Mouse (Mus musculus) liver, postnatal 0 days (tissue): ENCODE measurements around the gene Sel1l3.

Experiments used
- CTCF ChIP-seq: sonication (generic); IDR thresholded peaks from 2 replicates; pipeline ENCODE4 v1.5.1; 2016; ENCODE audit warnings: antibody characterized with exemption, low read depth
- EP300 ChIP-seq: IDR thresholded peaks from 2 replicates; pipeline ENCODE4 v1.6.1; 2016; ENCODE audit warnings: antibody characterized with exemption, low read depth, mild to moderate bottlenecking

DNA sequence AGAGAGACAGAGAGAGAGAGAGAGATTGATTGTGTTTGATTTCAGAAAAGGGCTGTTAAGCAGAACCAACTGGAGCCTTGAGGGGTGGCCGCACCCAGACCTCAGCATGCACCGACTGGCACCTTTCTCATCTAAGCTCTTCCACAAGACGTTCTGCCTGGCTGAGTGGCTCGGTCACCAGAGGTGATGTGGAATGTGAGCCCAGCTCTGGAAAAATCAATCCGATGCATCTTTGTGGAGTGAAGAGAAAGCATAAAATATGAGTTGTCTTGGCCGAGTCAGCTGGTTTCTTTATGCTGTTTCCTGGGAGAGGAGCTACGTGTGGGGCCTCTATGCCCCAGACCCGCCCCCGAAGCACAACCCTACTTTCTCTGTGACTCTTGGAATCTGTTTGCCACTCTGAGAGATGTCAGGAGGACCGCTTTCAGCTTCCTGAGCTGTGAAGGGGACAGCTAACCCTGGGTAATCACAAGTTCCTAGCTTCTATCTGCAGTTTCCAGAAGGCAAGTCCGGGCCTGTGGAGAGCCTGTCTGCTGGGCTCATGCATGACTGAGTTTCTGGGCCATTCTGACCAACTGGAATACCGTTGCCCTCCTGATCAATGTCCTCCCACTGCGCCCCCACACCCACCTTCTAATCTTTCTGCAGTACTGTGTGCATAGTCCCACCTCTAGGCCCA lies 109.4 kb downstream of the Sel1l3 start:
- TF ChIP-seq CTCF (no peak), EP300 (no peak)
